Mouse (Mus musculus) lung, embryonic 14.5 days (tissue): ENCODE results near the gene E2f8. TPM values are rescaled to one million over a fixed set of nuclear protein-coding genes. Genes with fewer than 3 reads are reported as not detected.
A peak's percentile ranks its signal among the peaks of the same experiment; 100 is the strongest.

ENCODE experiments used
- ATAC-seq: fragments of 200-750 bp; cut with Nextera tagmentation; 2 replicates; pipeline ENCODE4 v1.8.0; 2017; ENCODE audit warnings: mild to moderate bottlenecking, moderate TSS enrichment, moderate library complexity; ENCODE audit not compliant: insufficient read depth
- DNase-seq: peaks from one replicate; pipeline ENCODE4 v3.0.0-alpha.2; 2015
- H3K27ac ChIP-seq: fragments of 300-500 bp; sonication (generic); 2 replicates; pipeline ENCODE4 v1.5.1; 2014; ENCODE audit warnings: low read depth, mild to moderate bottlenecking, moderate library complexity
- H3K27me3 ChIP-seq: fragments of 300-500 bp; sonication (generic); 2 replicates; pipeline ENCODE4 v1.6.1; 2014; ENCODE audit warnings: low read length, control low read depth; ENCODE audit not compliant: insufficient read depth
- H3K36me3 ChIP-seq: fragments of 300-500 bp; sonication (generic); 2 replicates; pipeline ENCODE4 v1.6.1; 2014; ENCODE audit warnings: control low read depth; ENCODE audit not compliant: insufficient read depth
- H3K4me1 ChIP-seq: fragments of 300-500 bp; sonication (generic); 2 replicates; pipeline ENCODE4 v1.6.1; 2014; ENCODE audit warnings: antibody characterized with exemption, control low read depth; ENCODE audit not compliant: insufficient read depth
- H3K4me2 ChIP-seq: fragments of 300-500 bp; sonication (generic); 2 replicates; pipeline ENCODE4 v1.6.1; 2014; ENCODE audit warnings: mild to moderate bottlenecking
- H3K4me3 ChIP-seq: fragments of 300-500 bp; sonication (generic); 2 replicates; pipeline ENCODE4 v1.5.1; 2014; ENCODE audit warnings: low read depth, low read length
- H3K9ac ChIP-seq: fragments of 300-500 bp; sonication (generic); 2 replicates; pipeline ENCODE4 v1.6.1; 2014
- H3K9me3 ChIP-seq: fragments of 300-500 bp; sonication (generic); 2 replicates; pipeline ENCODE4 v1.6.1; 2016; ENCODE audit warnings: low read depth, low read length, control low read depth
- CTCF ChIP-seq: IDR thresholded peaks from 2 replicates; pipeline ENCODE4 v1.5.1; 2016; ENCODE audit warnings: antibody characterized with exemption, low read depth
- WGBS: fragments of 180-500 bp; shearing (Covaris S2); extraction: QIAGEN DNeasy Blood & Tissue Kit; methylation state at CpG from one replicate; pipeline ENCODE4 v1.1.7; 2014; 5-methylcytosine and 5-hydroxymethylcytosine counted together
- polyA plus RNA-seq: library from polyadenylated mRNA; unstranded; fragments of >200 nt; fragmentation: Nextera tagmentation; extraction: Ambion mirVana; gene quantifications from 2 replicates; pipeline ENCODE4 v1.2.1, GENCODE M21; 2014

E2f8 gene
- polyA plus RNA-seq, 1 experiment from 2014 or later = 27.8 TPM

DNA sequence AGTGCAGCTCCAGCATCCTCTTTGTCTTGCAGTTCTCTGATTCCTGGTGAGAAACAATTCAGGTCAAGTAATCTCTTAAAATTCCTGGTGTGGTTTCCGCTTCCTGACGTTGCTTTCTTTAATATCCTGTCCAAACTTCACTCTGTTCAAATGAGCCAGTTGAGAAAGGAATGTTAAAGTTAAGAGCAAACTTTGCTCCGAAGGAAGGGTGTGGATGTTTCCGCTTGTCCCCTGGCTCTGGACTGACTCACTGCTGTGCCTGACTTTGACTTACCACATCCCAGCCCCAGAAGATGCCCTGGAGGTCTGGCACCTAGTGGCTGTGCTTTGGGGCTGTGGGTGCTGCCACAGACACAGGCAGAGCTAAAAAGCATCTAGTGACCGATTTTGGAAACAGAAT, 36.1 kb upstream of the E2f8 start:
- no peak overlapping the region for H3K4me3 ChIP-seq
- no peaks in the 10 kb centered on the region for H3K27me3 ChIP-seq
- no peaks in the 10 kb centered on the region for H3K36me3 ChIP-seq
- no peaks in the 10 kb centered on the region for H3K9me3 ChIP-seq
- no peak overlapping the region for H3K4me2 ChIP-seq
- ATAC-seq (no peak), DNase-seq (peak; percentile 42)
- 0 out of 2 replicates have a peak, but pooled peaks cover 6% of the 10 kb centered on the region for H3K4me1 ChIP-seq
- 23% methylated on average over 5 of the region's 5 CpGs for WGBS
- no peak overlapping the region for H3K27ac ChIP-seq
- no peak for TF ChIP-seq CTCF
- H3K9ac ChIP-seq = no peak overlapping the region

DNA sequence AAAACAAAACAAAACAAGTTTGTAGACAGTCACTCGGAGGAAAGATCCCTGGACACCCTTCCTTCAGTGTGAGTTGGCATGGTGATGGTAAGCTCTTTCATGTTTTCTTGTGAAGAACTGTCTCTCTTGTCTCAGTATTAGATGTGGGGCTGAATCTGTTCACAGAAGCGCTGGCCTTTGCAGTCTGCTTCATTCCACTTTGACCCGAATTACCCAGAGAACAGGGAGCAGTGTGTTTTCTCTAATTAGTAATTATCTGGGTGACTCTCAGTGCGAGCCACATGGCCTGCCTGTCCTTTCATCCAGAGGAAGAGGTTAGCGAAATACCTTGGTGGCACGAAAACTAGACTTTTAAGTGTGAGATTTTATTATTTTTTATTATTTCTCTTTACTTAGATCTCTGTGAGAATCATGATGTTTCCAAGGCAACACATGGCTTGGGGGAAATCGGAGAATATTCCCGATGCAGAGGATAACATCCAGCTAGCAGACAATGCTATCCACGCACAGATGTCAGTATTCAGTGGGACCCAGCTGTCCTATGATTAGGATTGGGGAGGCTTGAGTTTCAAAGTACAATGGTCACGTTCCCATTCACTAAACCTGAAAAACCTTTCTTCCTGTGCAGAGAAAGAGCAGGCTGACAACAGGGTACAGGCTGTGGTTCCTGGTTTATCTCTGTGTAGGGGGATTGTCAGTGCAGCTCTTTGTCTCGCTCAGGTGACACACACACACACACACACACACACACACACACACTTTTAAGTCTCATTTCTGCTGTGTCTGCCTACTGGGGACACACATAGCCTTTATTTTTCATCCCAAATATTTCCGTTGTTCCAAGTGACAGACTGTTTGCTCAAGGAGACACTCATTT, 33.5 kb upstream of the E2f8 start:
- no peak for TF ChIP-seq CTCF
- ATAC-seq (no peak), DNase-seq (no peak)
- 70% methylated on average over 12 of the region's 12 CpGs for WGBS
- 0 out of 2 replicates have a peak, but pooled peaks cover 6% of the 10 kb centered on the region for H3K4me1 ChIP-seq
- H3K4me2 ChIP-seq = no peak overlapping the region
- H3K4me3 ChIP-seq = no peak overlapping the region
- no peak overlapping the region for H3K9ac ChIP-seq
- no peaks in the 10 kb centered on the region for H3K27me3 ChIP-seq
- no peaks in the 10 kb centered on the region for H3K36me3 ChIP-seq
- no peaks in the 10 kb centered on the region for H3K9me3 ChIP-seq
- H3K27ac ChIP-seq = no peak overlapping the region

DNA sequence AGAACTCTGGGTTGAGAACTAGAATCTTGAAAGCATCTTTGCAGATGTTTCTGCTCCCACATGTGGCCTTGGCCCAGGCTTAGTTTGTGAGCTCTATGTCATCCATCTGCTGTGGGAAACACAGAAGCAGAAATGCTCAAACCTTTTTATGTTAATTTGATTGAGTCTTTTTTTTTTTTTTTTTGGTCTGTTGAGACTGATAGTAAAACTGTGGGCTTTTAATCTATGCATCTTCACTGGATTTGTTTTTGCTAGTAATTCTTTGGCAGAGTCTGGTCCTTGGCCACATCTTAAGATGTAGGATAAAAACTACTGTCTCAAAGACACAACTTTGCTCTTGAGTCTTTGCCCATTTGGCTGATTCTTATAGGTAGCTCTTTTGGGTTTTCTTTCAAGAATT, 29.8 kb upstream of the E2f8 start:
- Histone ChIP-seq H3K4me2 (no peak overlapping the region), H3K9ac (no peak overlapping the region), H3K9me3 (no peaks in the 10 kb centered on the region), H3K27ac (no peak overlapping the region), H3K36me3 (no peaks in the 10 kb centered on the region), H3K4me1 (0 out of 2 replicates have a peak, but pooled peaks cover 4% of the 10 kb centered on the region), H3K4me3 (no peak overlapping the region), H3K27me3 (no peaks in the 10 kb centered on the region)
- no peak for ATAC-seq
- no peak for TF ChIP-seq CTCF
- DNase-seq = no peak

GRCm38 (mm10) chr7:48910282-48910681, 28.9 kb upstream of the E2f8 start:
- H3K4me2 ChIP-seq = no peak overlapping the region
- H3K27me3 ChIP-seq = no peaks in the 10 kb centered on the region
- TF ChIP-seq CTCF = no peak
- no peaks in the 10 kb centered on the region for H3K9me3 ChIP-seq
- no peak overlapping the region for H3K4me3 ChIP-seq
- no peak overlapping the region for H3K9ac ChIP-seq
- 70% methylated on average over 6 of the region's 6 CpGs for WGBS
- H3K4me1 ChIP-seq = 0 out of 2 replicates have a peak, but pooled peaks cover 4% of the 10 kb centered on the region
- ATAC-seq (no peak), DNase-seq (no peak)
- no peak overlapping the region for H3K27ac ChIP-seq
- H3K36me3 ChIP-seq = no peaks in the 10 kb centered on the region

DNA sequence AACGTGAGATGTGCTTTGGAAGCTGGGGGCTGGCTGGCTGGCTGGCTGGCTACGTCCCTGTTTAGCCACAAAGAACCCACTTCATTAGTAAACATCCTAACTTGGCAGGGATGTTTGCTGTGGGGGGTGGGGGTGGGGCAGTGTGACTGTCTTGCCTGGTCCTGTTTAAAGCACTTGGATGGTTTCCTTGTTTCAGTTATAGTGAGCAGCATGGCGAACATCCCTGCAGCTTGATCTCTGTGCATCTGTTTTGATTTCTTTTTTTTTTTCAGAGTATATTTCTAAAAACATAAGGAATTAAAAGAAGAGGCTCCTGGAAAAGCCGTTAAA, 27.9 kb upstream of the E2f8 start:
- no peak for ATAC-seq

GRCm38 (mm10) chr7:48908521-48909341, 27.3 kb upstream of the E2f8 start, which contains the start of gene Nav2:
Gene Nav2, plus strand, starts transcription at chr7:48908716.
- peak within 1 kb of the TSS; percentile 42; the same call in 1 of the 2 replicates for H3K27ac ChIP-seq
- WGBS = 42% methylated on average over 8 of the region's 8 CpGs

More for the DNA sequence above, 27.9 kb upstream of the E2f8 start:
- no peaks in the 10 kb centered on the region for H3K36me3 ChIP-seq
- WGBS = 42% methylated on average over 4 of the region's 4 CpGs
- 0 out of 2 replicates have a peak, but pooled peaks cover 4% of the 10 kb centered on the region for H3K4me1 ChIP-seq
- no peak for TF ChIP-seq CTCF
- H3K9ac ChIP-seq = no peak overlapping the region
- DNase-seq = no peak
- H3K27me3 ChIP-seq = no peaks in the 10 kb centered on the region
- H3K9me3 ChIP-seq = no peaks in the 10 kb centered on the region
- no peak overlapping the region for H3K4me3 ChIP-seq
- no peak overlapping the region for H3K27ac ChIP-seq
- H3K4me2 ChIP-seq = no peak overlapping the region

DNA sequence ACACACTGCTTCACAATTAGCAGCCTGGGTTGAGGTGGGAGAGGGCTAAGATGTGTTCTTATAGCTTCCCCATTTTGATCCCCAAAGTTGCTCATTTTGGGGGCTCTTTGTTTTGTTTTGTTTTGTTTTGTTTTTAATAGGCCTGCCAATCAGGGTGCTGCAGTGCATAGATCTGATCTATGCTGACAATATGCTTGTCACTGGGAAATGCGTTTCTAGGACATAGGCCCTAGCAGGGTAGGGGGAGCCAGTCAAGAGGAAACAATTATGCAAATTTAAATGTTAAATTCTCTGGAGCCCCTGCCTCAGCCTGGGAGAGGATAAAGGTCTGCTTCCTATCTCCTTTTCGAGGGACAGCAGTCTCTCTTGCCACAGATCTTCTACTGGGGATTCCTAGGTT, 21.1 kb upstream of the E2f8 start:
- Histone ChIP-seq H3K9me3 (no peaks in the 10 kb centered on the region), H3K4me2 (no peak overlapping the region), H3K4me3 (no peak overlapping the region), H3K27ac (no peak overlapping the region), H3K27me3 (no peaks in the 10 kb centered on the region), H3K4me1 (0 out of 2 replicates have a peak, but pooled peaks cover 5% of the 10 kb centered on the region), H3K36me3 (no peaks in the 10 kb centered on the region), H3K9ac (no peak overlapping the region)
- DNase-seq = no peak
- ATAC-seq = no peak
- WGBS = 25% methylated on average over 2 of the region's 2 CpGs
- no peak for TF ChIP-seq CTCF

More at GRCm38 (mm10) chr7:48908521-48909341, 27.3 kb upstream of the E2f8 start, which contains the start of gene Nav2:
- ATAC-seq (no peak), DNase-seq (no peak)
- TF ChIP-seq CTCF = no peak
- no peaks in the 10 kb centered on the region for H3K9me3 ChIP-seq
- H3K27me3 ChIP-seq = no peaks in the 10 kb centered on the region
- no peak within 1 kb of the TSS for H3K4me3 ChIP-seq
- 0 out of 2 replicates have a peak, but pooled peaks cover 4% of the 10 kb centered on the region for H3K4me1 ChIP-seq
- no peaks in the 10 kb centered on the region for H3K36me3 ChIP-seq
- no peak within 1 kb of the TSS for H3K4me2 ChIP-seq
- H3K9ac ChIP-seq = no peak within 1 kb of the TSS
